Mouse (Mus musculus): Measurements from ENCODE around the gene Jmjd6.

Jmjd6 gene

DNA sequence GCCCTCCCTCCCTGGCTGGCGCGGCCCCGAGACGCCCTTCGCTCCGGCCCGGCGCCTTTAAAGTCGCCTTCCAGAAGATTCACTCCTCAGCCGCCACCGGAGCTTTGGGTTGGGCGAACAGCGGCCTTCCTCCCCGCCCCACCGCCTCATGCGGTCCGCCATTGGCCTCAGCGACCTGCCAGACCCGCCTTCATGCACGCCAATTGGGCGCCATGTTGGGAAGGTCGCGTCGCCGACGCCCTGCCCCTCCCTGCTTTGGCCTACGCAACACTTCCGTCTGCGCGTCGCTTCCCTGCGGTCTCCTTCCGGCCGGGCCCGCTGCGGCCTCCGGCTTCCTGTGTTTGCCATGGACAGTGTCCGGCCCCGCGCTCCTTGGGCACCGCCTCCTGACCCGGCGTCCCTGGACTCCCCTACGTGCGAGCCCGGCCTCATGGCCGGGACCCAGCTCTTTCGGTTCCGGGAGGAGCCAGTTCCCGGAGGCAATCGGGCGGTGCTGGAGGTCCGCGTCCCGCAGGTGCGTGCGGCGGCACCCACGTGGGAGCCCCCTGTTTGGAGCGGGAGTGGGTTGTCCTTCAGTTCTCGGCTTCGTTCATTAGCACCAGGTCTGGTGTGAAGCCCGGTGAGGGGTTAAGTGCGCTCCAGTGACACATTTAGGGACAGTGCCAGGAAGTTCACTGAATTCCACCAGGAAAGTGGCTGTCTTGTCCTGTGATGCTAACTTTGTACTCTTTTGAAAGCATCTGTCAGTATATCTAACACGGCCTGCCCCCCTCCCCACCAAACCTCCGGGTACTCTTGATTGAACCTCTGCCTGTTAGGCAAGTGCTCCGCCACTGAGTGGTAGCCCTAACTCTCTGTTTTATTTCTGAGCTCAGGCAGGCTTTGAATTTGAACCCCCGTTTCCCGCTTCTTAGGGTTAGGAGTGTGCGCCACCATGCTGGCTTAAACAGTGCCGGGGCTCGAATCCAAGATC, at the start of gene Jmjd6, which contains the start of gene Mettl23:
Gene Jmjd6 (minus strand): TSS at position 189 of the 973 bp plus-strand sequence.
Gene Mettl23 (plus strand): TSS at position 18 of the 973 bp plus-strand sequence.
- peak; percentile 98 for DNase-seq (ENCODE audit: low read depth)

DNA sequence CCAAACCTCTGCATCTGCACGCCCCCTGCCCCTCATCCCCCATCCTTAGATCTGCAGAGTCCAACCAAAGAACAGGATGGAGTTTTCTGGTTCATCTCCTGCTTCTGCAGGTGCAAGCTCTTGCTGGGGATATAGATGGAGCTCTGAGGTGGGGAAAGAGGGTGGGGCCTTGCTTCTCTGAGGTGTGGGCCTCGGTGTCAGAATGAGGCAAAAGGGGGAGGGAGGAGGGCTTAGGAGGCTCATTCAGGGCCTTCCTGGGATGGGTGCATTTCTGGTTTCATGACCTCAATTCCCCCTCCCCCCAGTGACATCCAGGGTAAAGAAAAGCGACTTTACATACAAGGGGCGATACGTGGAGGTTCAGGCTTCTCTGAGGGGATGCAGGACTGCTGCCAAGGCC, 43.9 kb upstream of the Jmjd6 start:
- no peak for DNase-seq (ENCODE audit: low read depth)

- peak; percentile 75 for DNase-seq (ENCODE audit: low read depth)
Measured at GRCm38 (mm10) chr11:116885275-116886151, 42.3 kb upstream of the Jmjd6 start.

- DNase-seq (ENCODE audit: low read depth), result no peak
Measured at GRCm38 (mm10) chr11:116884061-116884460, 40.8 kb upstream of the Jmjd6 start.

DNA sequence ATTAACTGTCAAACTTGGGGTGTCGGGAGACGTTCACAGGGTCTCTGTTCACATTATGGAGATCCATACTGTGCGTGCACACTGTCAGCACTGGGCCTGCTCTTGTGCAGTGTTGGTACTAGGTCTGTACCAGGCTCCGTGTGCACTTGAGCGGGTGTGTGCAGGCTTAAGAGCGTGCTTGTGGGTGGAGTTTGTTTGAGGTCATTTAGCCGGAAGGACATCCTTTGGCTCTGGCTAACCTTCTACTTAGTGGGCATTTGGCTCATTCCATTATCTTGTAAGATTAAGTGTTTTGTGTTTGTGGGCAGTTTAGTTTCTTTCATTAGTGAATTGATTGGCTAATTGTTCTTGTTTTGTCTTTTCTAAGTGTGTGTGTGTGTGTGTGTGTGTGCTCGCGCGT, 39.2 kb upstream of the Jmjd6 start:
- no peak for DNase-seq (ENCODE audit: low read depth)

DNA sequence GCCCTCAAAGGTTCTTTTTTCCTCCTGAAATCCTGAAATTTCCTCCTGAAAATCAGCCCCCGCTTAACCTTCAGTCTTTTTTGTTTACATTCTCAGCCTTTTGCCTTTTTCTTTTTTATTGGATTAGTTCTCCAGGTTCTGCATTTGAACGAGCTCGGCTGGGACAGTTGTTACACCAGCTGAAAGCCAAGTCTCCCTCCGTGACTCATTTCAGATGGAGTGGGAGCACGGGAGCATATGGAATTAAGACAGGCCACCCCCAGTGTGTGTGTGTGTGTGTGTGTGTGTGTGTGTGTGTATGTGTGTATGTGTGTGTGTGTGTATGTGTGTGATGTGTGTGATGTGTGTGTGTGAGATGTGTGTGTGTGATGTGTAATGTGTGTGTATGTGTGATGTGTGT, 38.2 kb upstream of the Jmjd6 start:
- no peak for DNase-seq (ENCODE audit: low read depth)

GRCm38 (mm10) chr11:116880839-116881238, 37.6 kb upstream of the Jmjd6 start:
- no peak for DNase-seq (ENCODE audit: low read depth)

GRCm38 (mm10) chr11:116878454-116878853, 35.2 kb upstream of the Jmjd6 start:
- DNase-seq (ENCODE audit: low read depth), result no peak

GRCm38 (mm10) chr11:116873987-116874386, 30.7 kb upstream of the Jmjd6 start:
- DNase-seq (ENCODE audit: low read depth), result no peak

GRCm38 (mm10) chr11:116871538-116871937, 28.3 kb upstream of the Jmjd6 start:
- no peak for DNase-seq (ENCODE audit: low read depth)

- DNase-seq (ENCODE audit: low read depth), result peak; percentile 59
Measured at GRCm38 (mm10) chr11:116869641-116870040, 26.4 kb upstream of the Jmjd6 start.

GRCm38 (mm10) chr11:116869223-116869622, 26.0 kb upstream of the Jmjd6 start:
- DNase-seq (ENCODE audit: low read depth), result no peak

- peak; percentile 51 for DNase-seq (ENCODE audit: low read depth)
Measured at GRCm38 (mm10) chr11:116868129-116868528, 24.9 kb upstream of the Jmjd6 start.

- DNase-seq (ENCODE audit: low read depth), result no peak
Measured at GRCm38 (mm10) chr11:116865945-116866585, 22.8 kb upstream of the Jmjd6 start.

DNA sequence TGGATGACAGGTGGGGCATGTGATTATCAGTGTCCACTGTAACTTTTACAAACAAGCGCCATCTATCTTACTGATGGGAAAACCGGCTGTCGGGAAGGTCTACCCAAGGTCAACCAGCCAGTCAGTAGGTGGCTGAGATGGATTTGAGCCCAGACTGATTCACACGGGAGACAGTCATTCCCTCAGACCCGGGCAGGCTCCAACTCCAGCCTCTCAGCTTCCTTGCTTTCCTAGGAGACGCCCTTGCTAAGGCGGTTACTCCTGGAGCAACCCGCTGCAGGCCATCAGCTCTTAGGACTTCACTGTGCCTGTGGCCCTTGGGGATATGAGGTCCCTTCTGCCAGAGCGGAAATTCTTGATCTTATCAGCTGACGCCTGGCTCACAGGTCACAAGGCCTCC, 21.2 kb upstream of the Jmjd6 start:
- DNase-seq (ENCODE audit: low read depth), result no peak

DNA sequence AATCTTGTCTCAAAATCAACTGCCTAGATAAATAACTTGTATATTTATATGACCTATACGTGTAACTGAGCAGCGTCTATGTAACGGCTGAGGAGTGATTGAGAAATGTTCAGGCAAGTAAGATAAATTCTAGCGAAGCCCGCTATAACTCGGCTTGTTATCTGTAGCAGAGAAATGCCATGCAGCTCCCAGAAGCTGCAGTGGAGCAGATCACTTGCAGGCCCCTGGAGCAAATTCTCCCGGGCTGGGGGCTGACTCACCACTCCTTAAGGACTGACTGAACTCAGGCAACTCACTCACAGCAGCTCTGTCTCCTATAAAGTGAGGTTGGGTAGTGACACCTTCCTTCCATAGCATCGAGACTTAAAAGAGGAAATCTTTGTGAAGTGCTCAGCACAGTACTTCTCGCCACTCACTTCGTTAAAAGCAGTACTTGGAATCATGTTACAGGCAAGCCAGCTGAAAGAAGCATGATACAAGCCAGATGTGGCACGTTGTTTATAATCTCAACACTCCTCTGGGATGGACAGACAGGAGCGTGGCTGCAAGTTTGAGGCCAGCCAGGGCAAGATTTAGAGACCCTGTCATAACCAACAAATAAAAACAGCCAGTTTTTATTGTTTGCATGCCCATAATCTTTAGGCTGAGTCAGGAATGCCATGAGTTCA, 14.1 kb upstream of the Jmjd6 start:
- DNase-seq (ENCODE audit: low read depth), result no peak

GRCm38 (mm10) chr11:116854279-116854678, 11.0 kb upstream of the Jmjd6 start:
- DNase-seq (ENCODE audit: low read depth), result no peak

GRCm38 (mm10) chr11:116853512-116853928, 10.3 kb upstream of the Jmjd6 start:
- peak; percentile 96 for DNase-seq (ENCODE audit: low read depth)

- peak; percentile 97 for DNase-seq (ENCODE audit: low read depth)
Measured at GRCm38 (mm10) chr11:116852891-116853511, 9.8 kb upstream of the Jmjd6 start, which contains the start of gene Srsf2. Gene Srsf2, minus strand, starts transcription at chr11:116853094.

DNA sequence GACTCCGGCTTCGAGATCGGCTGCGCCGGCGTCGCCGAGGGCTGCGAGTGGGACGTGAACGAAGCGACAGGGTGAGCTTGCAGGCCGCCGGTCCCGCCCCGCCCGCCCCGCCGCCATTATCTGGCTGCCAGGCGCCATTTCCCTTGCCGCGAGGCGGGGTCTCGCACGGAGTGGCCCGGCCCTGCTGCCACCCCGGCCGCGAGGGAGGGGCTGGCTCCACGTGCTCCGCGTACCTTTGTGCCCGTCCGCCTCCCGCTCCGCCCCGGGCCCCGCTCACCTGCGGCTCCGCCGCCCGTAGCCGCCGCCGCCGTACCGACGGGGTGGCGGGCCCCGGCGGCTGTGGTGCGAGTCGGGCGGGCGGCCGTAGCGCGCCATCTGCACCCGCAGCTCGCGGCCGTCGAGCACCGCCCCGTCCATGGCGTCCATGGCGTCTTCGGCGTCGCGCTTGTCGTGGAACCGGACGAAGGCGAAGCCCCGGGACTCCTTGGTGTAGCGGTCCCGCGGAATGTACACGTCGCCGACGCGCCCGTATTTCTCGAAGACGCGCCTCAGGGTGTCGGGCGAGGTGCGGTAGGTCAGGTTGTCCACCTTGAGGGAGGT, 9.1 kb upstream of the Jmjd6 start, which contains the start of gene Mfsd11:
Gene Mfsd11 (plus strand): TSS at position 150 of the 600 bp plus-strand sequence.
- peak; percentile 60 for DNase-seq (ENCODE audit: low read depth)

Measured in 416B (cell line).